Comparison of ENCODE assay signal across 22 mouse cellular contexts in the genomic region with DNA sequence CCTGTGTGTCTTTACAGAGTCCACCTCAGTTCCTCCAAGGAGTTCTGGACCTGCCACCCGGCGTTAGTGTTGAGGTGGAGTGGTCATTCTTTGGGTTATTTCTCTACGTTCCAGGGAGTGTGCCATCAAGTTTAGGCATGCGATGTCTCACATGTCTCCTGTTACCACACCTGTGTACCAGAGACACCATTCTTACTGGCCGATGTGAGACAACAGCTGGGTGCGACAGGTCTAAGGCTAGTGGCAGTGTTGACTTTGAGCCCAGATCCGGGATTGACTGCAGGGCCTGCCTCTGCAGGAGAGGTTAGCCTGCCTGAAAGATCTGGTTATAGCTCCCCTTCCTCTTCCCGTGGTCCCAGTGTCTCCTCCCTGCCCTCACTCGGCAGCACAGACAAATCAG. TPM values are rescaled to one million over a fixed set of nuclear protein-coding genes. Genes with fewer than 3 reads are reported as not detected.
DNase-seq lines count a peak whose midpoint lies in the region; ATAC-seq and TF ChIP-seq lines count a peak whose summit lies in the region.
"Had no signal": no experiment of that assay in that cellular context is flagged by ENCODE, and none has a peak within 500 bp of the region (broad histone marks: within the 10 kb centered on the region; RNA-seq: fewer than 3 reads in every experiment).

No protein-coding gene starts in this region.

- no peak overlapping the region for H3K27ac ChIP-seq in kidney, embryonic 15.5 days
- peak overlapping the region; percentile 84 for H3K27ac ChIP-seq in midbrain, embryonic 10.5 days (replicated peaks)
- no peak overlapping the region for H3K27ac ChIP-seq in midbrain, embryonic 11.5 days (ENCODE audit: low read depth, low read length)
- H3K27ac ChIP-seq in stomach, postnatal 0 days (replicated peaks) = 0 out of 2 replicates have a peak overlapping the region, but pooled peaks have one; percentile 35
- no peak overlapping the region for H3K27ac ChIP-seq in hindbrain, embryonic 11.5 days (ENCODE audit: low read depth, low read length)
- H3K27ac ChIP-seq: embryonic facial prominence, embryonic 15.5 days; macrophage; neural tube, embryonic 12.5 days had no signal

- peaks cover 44% of the 10 kb centered on the region for H3K4me1 ChIP-seq in erythroblast, embryonic 14.5 days (ENCODE audit: control insufficient read depth)
- H3K4me1 ChIP-seq in kidney, embryonic 15.5 days = peaks cover 21% of the 10 kb centered on the region
- H3K4me1 ChIP-seq in midbrain, embryonic 10.5 days = peaks cover 36% of the 10 kb centered on the region
- H3K4me1 ChIP-seq in midbrain, embryonic 11.5 days (ENCODE audit: control insufficient read depth, insufficient read depth, low read length) = peaks cover 14% of the 10 kb centered on the region
- no peaks in the 10 kb centered on the region for H3K4me1 ChIP-seq in stomach, postnatal 0 days (replicated peaks; ENCODE audit: control insufficient read depth, insufficient read depth)
- H3K4me1 ChIP-seq in hindbrain, embryonic 11.5 days (replicated peaks; ENCODE audit: control insufficient read depth, insufficient read depth, low read length) = no peaks in the 10 kb centered on the region; the same call in 1 of the 2 replicates

- no peak for ATAC-seq in erythroblast, adult 5-6 weeks (replicated peaks; ENCODE audit: low FRiP score, poor library complexity, severe bottlenecking)
- no peak for ATAC-seq in kidney, embryonic 15.5 days (replicated peaks; ENCODE audit: low FRiP score)
- ATAC-seq in midbrain, embryonic 11.5 days (ENCODE audit: low FRiP score) = no peak
- no peak for ATAC-seq in stomach, postnatal 0 days (ENCODE audit: low FRiP score, low TSS enrichment)
- ATAC-seq in hindbrain, embryonic 11.5 days (ENCODE audit: low FRiP score) = no peak
- ATAC-seq: midbrain, embryonic 13.5 days had no signal

- H3K27me3 ChIP-seq in erythroblast, embryonic 14.5 days (ENCODE audit: control insufficient read depth) = peaks cover 2% of the 10 kb centered on the region; the same call in 1 of the 2 replicates
- no peaks in the 10 kb centered on the region for H3K27me3 ChIP-seq in kidney, embryonic 15.5 days
- H3K27me3 ChIP-seq in midbrain, embryonic 10.5 days (ENCODE audit: low read depth, poor library complexity, severe bottlenecking) = no peaks in the 10 kb centered on the region
- H3K27me3 ChIP-seq in midbrain, embryonic 11.5 days (ENCODE audit: control insufficient read depth, insufficient read depth, low read length) = no peaks in the 10 kb centered on the region
- no peaks in the 10 kb centered on the region for H3K27me3 ChIP-seq in stomach, postnatal 0 days (ENCODE audit: control insufficient read depth, insufficient read depth, low read length)
- H3K27me3 ChIP-seq in hindbrain, embryonic 11.5 days (ENCODE audit: control insufficient read depth, insufficient read depth, low read length) = no peaks in the 10 kb centered on the region
- H3K27me3 ChIP-seq: embryonic facial prominence, embryonic 15.5 days; hindbrain, embryonic 12.5 days; midbrain, embryonic 13.5 days; neural tube, embryonic 12.5 days had no signal

- H3K9me3 ChIP-seq in erythroblast, embryonic 14.5 days (ENCODE audit: control insufficient read depth, low read length) = peaks cover 8% of the 10 kb centered on the region
- no peaks in the 10 kb centered on the region; the same call in 1 of the 2 replicates for H3K9me3 ChIP-seq in kidney, embryonic 15.5 days (replicated peaks)
- peaks cover 11% of the 10 kb centered on the region for H3K9me3 ChIP-seq in midbrain, embryonic 10.5 days (replicated peaks)
- H3K9me3 ChIP-seq in midbrain, embryonic 11.5 days (ENCODE audit: control insufficient read depth, low read length) = peaks cover 4% of the 10 kb centered on the region; the same call in 1 of the 2 replicates
- H3K9me3 ChIP-seq in stomach, postnatal 0 days (ENCODE audit: control insufficient read depth, low read length) = no peaks in the 10 kb centered on the region
- no peaks in the 10 kb centered on the region for H3K9me3 ChIP-seq in hindbrain, embryonic 11.5 days (ENCODE audit: control insufficient read depth, low read length)
- H3K9me3 ChIP-seq: embryonic facial prominence, embryonic 15.5 days; hindbrain, embryonic 12.5 days; neural tube, embryonic 12.5 days had no signal

- DNase-seq in kidney, adult 18-20 months = peak; percentile 31
- DNase-seq in midbrain, embryonic 10.5 days (ENCODE audit: low spot score) = no peak
- DNase-seq in midbrain, embryonic 11.5 days (ENCODE audit: low spot score, missing footprints) = no peak
- no peak for DNase-seq in stomach, postnatal 0 days (ENCODE audit: low spot score)
- DNase-seq in hindbrain, embryonic 11.5 days (ENCODE audit: low spot score) = no peak
- DNase-seq: adrenal gland, postnatal 10 days; cerebellum, adult 2 months; cerebellum, postnatal 36 days; embryo, embryonic 11 days; kidney, adult 11 months; kidney, postnatal 36 days; layer of hippocampus, postnatal 36 days; right cerebral cortex, postnatal 14 days; thymus, postnatal 25 days had no signal

- WGBS in kidney, embryonic 15.5 days = 77% methylated on average over 9 of the region's 9 CpGs
- 79% methylated on average over 9 of the region's 9 CpGs for WGBS in midbrain, embryonic 10.5 days
- WGBS in midbrain, embryonic 11.5 days = 80% methylated on average over 9 of the region's 9 CpGs
- WGBS in stomach, postnatal 0 days = 58% methylated on average over 9 of the region's 9 CpGs
- 76% methylated on average over 9 of the region's 9 CpGs for WGBS in hindbrain, embryonic 11.5 days

- no peak overlapping the region for H3K4me2 ChIP-seq in kidney, embryonic 15.5 days
- no peak overlapping the region for H3K4me2 ChIP-seq in midbrain, embryonic 11.5 days
- H3K4me2 ChIP-seq in stomach, postnatal 0 days (replicated peaks; ENCODE audit: low read depth) = no peak overlapping the region
- H3K4me2 ChIP-seq in hindbrain, embryonic 11.5 days (replicated peaks; ENCODE audit: low read depth, low read length) = no peak overlapping the region
- H3K4me2 ChIP-seq: embryonic facial prominence, embryonic 15.5 days; hindbrain, embryonic 12.5 days; midbrain, embryonic 13.5 days; neural tube, embryonic 12.5 days had no signal

- no peak for TF ChIP-seq EP300 in stomach, postnatal 0 days (optimal IDR thresholded peaks at IDR 0.05)

- peaks cover 72% of the 10 kb centered on the region for H3K36me3 ChIP-seq in erythroblast, embryonic 14.5 days (ENCODE audit: control insufficient read depth)
- peaks cover 21% of the 10 kb centered on the region for H3K36me3 ChIP-seq in kidney, embryonic 15.5 days
- H3K36me3 ChIP-seq in midbrain, embryonic 10.5 days = peaks cover 33% of the 10 kb centered on the region
- peaks cover 14% of the 10 kb centered on the region for H3K36me3 ChIP-seq in midbrain, embryonic 11.5 days (ENCODE audit: control insufficient read depth, insufficient read depth, low read length)
- 0 out of 2 replicates have a peak, but pooled peaks cover 7% of the 10 kb centered on the region for H3K36me3 ChIP-seq in stomach, postnatal 0 days (ENCODE audit: control insufficient read depth, insufficient read depth, low read length)
- H3K36me3 ChIP-seq in hindbrain, embryonic 11.5 days (ENCODE audit: control insufficient read depth, insufficient read depth, low read length) = peaks cover 7% of the 10 kb centered on the region; the same call in 1 of the 2 replicates

- peak overlapping the region; percentile 4 for H3K4me3 ChIP-seq in erythroblast, embryonic 14.5 days (replicated peaks)
- H3K4me3 ChIP-seq in kidney, embryonic 15.5 days (replicated peaks) = no peak overlapping the region
- no peak overlapping the region for H3K4me3 ChIP-seq in midbrain, embryonic 10.5 days
- no peak overlapping the region for H3K4me3 ChIP-seq in midbrain, embryonic 11.5 days (ENCODE audit: low read depth, low read length)
- H3K4me3 ChIP-seq in stomach, postnatal 0 days (ENCODE audit: low read depth, low read length) = no peak overlapping the region
- no peak overlapping the region for H3K4me3 ChIP-seq in hindbrain, embryonic 11.5 days (ENCODE audit: low read depth, low read length)
- H3K4me3 ChIP-seq: embryonic facial prominence, embryonic 15.5 days; hindbrain, embryonic 12.5 days; midbrain, embryonic 13.5 days; neural tube, embryonic 12.5 days had no signal

- TF ChIP-seq CTCF in stomach, postnatal 0 days (IDR thresholded peaks at IDR 0.05; ENCODE audit: low read depth) = no peak

- no peak overlapping the region for H3K9ac ChIP-seq in kidney, embryonic 15.5 days
- no peak overlapping the region; the same call in 1 of the 2 replicates for H3K9ac ChIP-seq in midbrain, embryonic 11.5 days (ENCODE audit: low read length)
- no peak overlapping the region for H3K9ac ChIP-seq in stomach, postnatal 0 days (ENCODE audit: low read length)
- no peak overlapping the region for H3K9ac ChIP-seq in hindbrain, embryonic 11.5 days (ENCODE audit: low read depth, low read length)
- H3K9ac ChIP-seq: embryonic facial prominence, embryonic 15.5 days; hindbrain, embryonic 12.5 days had no signal

RNA-seq across cellular contexts. Expression of a gene that starts 36.8 kb away (rescaled TPM):
- 409 and 495 TPM in 2 replicates for polyA plus RNA-seq in erythroblast, embryonic 14.5 days (2012)
- total RNA-seq in erythroblast, adult 5-6 weeks (2015; ENCODE audit: low replicate concordance) = 2,859 and 3,164 TPM in 2 replicates
- total RNA-seq in erythroblast, adult 5-6 weeks (2017; ENCODE audit: low replicate concordance) = 5,593 and 6,096 TPM in 2 replicates
- 11.9 and 15.5 TPM in 2 replicates for polyA plus RNA-seq in kidney, embryonic 15.5 days (2015; fragmentation: Nextera tagmentation; extraction: Ambion mirVana)
- polyA plus RNA-seq in midbrain, embryonic 10.5 days (2016; fragmentation: Nextera tagmentation; extraction: Ambion mirVana) = 9.6 and 13.3 TPM in 2 replicates
- polyA plus RNA-seq in midbrain, embryonic 11.5 days (2014; fragmentation: Nextera tagmentation; extraction: Ambion mirVana) = 8.9 and 11.1 TPM in 2 replicates
- polyA plus RNA-seq in stomach, postnatal 0 days (2015; fragmentation: Nextera tagmentation; extraction: Ambion mirVana) = 2.4 and 2.6 TPM in 2 replicates
- polyA plus RNA-seq in hindbrain, embryonic 11.5 days (2014; fragmentation: Nextera tagmentation; extraction: Ambion mirVana) = 12.0 and 14.1 TPM in 2 replicates

RNA-seq across cellular contexts. Expression of a gene that starts 38.3 kb away (rescaled TPM):
- 0.02 TPM in 1 of 2 replicates, not detected in the other for polyA plus RNA-seq in erythroblast, embryonic 14.5 days (2012)
- 4.4 and 7.7 TPM in 2 replicates for total RNA-seq in erythroblast, adult 5-6 weeks (2015; ENCODE audit: low replicate concordance)
- total RNA-seq in erythroblast, adult 5-6 weeks (2017; ENCODE audit: low replicate concordance) = 1.8 and 3.7 TPM in 2 replicates
- 3.6 and 3.8 TPM in 2 replicates for polyA plus RNA-seq in kidney, embryonic 15.5 days (2015; fragmentation: Nextera tagmentation; extraction: Ambion mirVana)
- polyA plus RNA-seq in midbrain, embryonic 10.5 days (2016; fragmentation: Nextera tagmentation; extraction: Ambion mirVana) = 87.1 and 101 TPM in 2 replicates
- polyA plus RNA-seq in midbrain, embryonic 11.5 days (2014; fragmentation: Nextera tagmentation; extraction: Ambion mirVana) = 100 and 105 TPM in 2 replicates
- 4.5 and 6.2 TPM in 2 replicates for polyA plus RNA-seq in stomach, postnatal 0 days (2015; fragmentation: Nextera tagmentation; extraction: Ambion mirVana)
- 33.1 and 39.3 TPM in 2 replicates for polyA plus RNA-seq in hindbrain, embryonic 11.5 days (2014; fragmentation: Nextera tagmentation; extraction: Ambion mirVana)

RNA-seq across cellular contexts. Expression of a gene that starts 55.8 kb away (rescaled TPM):
- polyA plus RNA-seq in erythroblast, embryonic 14.5 days (2012) = not detected in 2 replicates
- total RNA-seq in erythroblast, adult 5-6 weeks (2015; ENCODE audit: low replicate concordance) = not detected in 2 replicates
- not detected in 2 replicates for total RNA-seq in erythroblast, adult 5-6 weeks (2017; ENCODE audit: low replicate concordance)
- 1.2 and 1.6 TPM in 2 replicates for polyA plus RNA-seq in kidney, embryonic 15.5 days (2015; fragmentation: Nextera tagmentation; extraction: Ambion mirVana)
- 1.4 and 2.8 TPM in 2 replicates for polyA plus RNA-seq in midbrain, embryonic 10.5 days (2016; fragmentation: Nextera tagmentation; extraction: Ambion mirVana)
- 3.5 and 4.5 TPM in 2 replicates for polyA plus RNA-seq in midbrain, embryonic 11.5 days (2014; fragmentation: Nextera tagmentation; extraction: Ambion mirVana)
- 0.31 and 0.34 TPM in 2 replicates for polyA plus RNA-seq in stomach, postnatal 0 days (2015; fragmentation: Nextera tagmentation; extraction: Ambion mirVana)
- polyA plus RNA-seq in hindbrain, embryonic 11.5 days (2014; fragmentation: Nextera tagmentation; extraction: Ambion mirVana) = 2.9 and 3.0 TPM in 2 replicates
- polyA plus RNA-seq: macrophage had no signal

Comparison
In these comparisons a context has a peak if more than half of its experiments do, and no peak if none do; other contexts are left out.
1. H3K27ac ChIP-seq: peak in midbrain, embryonic 10.5 days (single experiment) and stomach, postnatal 0 days (single experiment); none in kidney, embryonic 15.5 days (single experiment), midbrain, embryonic 11.5 days (single experiment) and hindbrain, embryonic 11.5 days (single experiment).
2. RNA of a gene that starts 36.8 kb away (polyA plus RNA-seq): 409 to 495 TPM in erythroblast, embryonic 14.5 days; 11.9 to 15.5 TPM in kidney, embryonic 15.5 days, 12.0 to 14.1 TPM in hindbrain, embryonic 11.5 days, 8.9 to 11.1 TPM in midbrain, embryonic 11.5 days, 9.6 to 13.3 TPM in midbrain, embryonic 10.5 days and 2.4 to 2.6 TPM in stomach, postnatal 0 days; every median in the first group is over 10 times any median in the second.